Mouse (Mus musculus) testis, postnatal 14 days (tissue): ENCODE measurements around the gene Gm45062.
"Not testable (repeated sequence)": the region's sequence is repeated elsewhere in the genome, so short reads cannot be mapped to it uniquely, and the experiment has no call there.

Source experiments
- DNase-seq: peaks from one replicate; pipeline ENCODE4 v3.0.0; 2021; ENCODE audit warnings: low spot score

Gm45062 gene

GRCm38 (mm10) chr6:8316201-8316600, 57.0 kb downstream of the Gm45062 start:
- DNase-seq, result no peak

GRCm38 (mm10) chr6:8319591-8319990, 60.3 kb downstream of the Gm45062 start:
- no peak for DNase-seq

- DNase-seq, result not testable (repeated sequence)
These were observed 72.2 kb downstream of the Gm45062 start for GRCm38 (mm10) chr6:8331496-8331895.

- no peak for DNase-seq
These were observed 74.1 kb downstream of the Gm45062 start for GRCm38 (mm10) chr6:8333380-8333779.

- no peak for DNase-seq
These were observed 77.5 kb downstream of the Gm45062 start for GRCm38 (mm10) chr6:8336487-8337390.

- DNase-seq, result no peak
These were observed 80.2 kb downstream of the Gm45062 start for GRCm38 (mm10) chr6:8339453-8339852.

GRCm38 (mm10) chr6:8343271-8343670, 84.0 kb downstream of the Gm45062 start:
- DNase-seq, result no peak

- no peak for DNase-seq
These were observed 86.1 kb downstream of the Gm45062 start for GRCm38 (mm10) chr6:8345219-8345856.

GRCm38 (mm10) chr6:8347154-8347553, 87.9 kb downstream of the Gm45062 start:
- no peak for DNase-seq

GRCm38 (mm10) chr6:8348344-8348743, 89.1 kb downstream of the Gm45062 start:
- DNase-seq, result no peak

GRCm38 (mm10) chr6:8349060-8349670, 89.9 kb downstream of the Gm45062 start:
- no peak for DNase-seq

- no peak for DNase-seq
These were observed 92.3 kb downstream of the Gm45062 start for GRCm38 (mm10) chr6:8351507-8351906.

GRCm38 (mm10) chr6:8352533-8353168, 93.4 kb downstream of the Gm45062 start:
- DNase-seq, result no peak

- DNase-seq, result no peak
These were observed 94.2 kb downstream of the Gm45062 start for GRCm38 (mm10) chr6:8353461-8353860.

- no peak for DNase-seq
These were observed 95.6 kb downstream of the Gm45062 start for GRCm38 (mm10) chr6:8354846-8355245.

GRCm38 (mm10) chr6:8358232-8358631, 99.0 kb downstream of the Gm45062 start:
- no peak for DNase-seq

GRCm38 (mm10) chr6:8358782-8359181, 99.5 kb downstream of the Gm45062 start:
- DNase-seq, result no peak

- DNase-seq, result no peak
These were observed 101.6 kb downstream of the Gm45062 start for GRCm38 (mm10) chr6:8360805-8361204.

GRCm38 (mm10) chr6:8364033-8364756, 104.9 kb downstream of the Gm45062 start:
- no peak for DNase-seq

- DNase-seq, result no peak
These were observed 105.5 kb downstream of the Gm45062 start for GRCm38 (mm10) chr6:8364757-8365150.

GRCm38 (mm10) chr6:8367675-8368074, 108.4 kb downstream of the Gm45062 start:
- DNase-seq, result no peak
